Mouse (Mus musculus): ENCODE measurements at regions not wholly inside any gene's neighbourhood (a gene's known extent, or its start where the extent isn't known, plus 50 kb on each side); places are given as distances from the start of the nearest gene placed in this dataset.
"Not testable (repeated sequence)": the region's sequence is repeated elsewhere in the genome, so short reads cannot be mapped to it uniquely, and the experiment has no call there.

- no peak for DNase-seq (ENCODE audit: extremely low spot score)
Observed at GRCm38 (mm10) chr13:99128979-99129378, 55.6 kb upstream of the Zfp366 start.

GRCm38 (mm10) chr13:99128284-99128691, 56.3 kb upstream of the Zfp366 start:
- DNase-seq (ENCODE audit: extremely low spot score) = no peak

GRCm38 (mm10) chr13:99127716-99128115, 56.9 kb upstream of the Zfp366 start:
- DNase-seq (ENCODE audit: extremely low spot score) = no peak

- not testable (repeated sequence) for DNase-seq (ENCODE audit: extremely low spot score)
Observed at GRCm38 (mm10) chr13:99126971-99127370, 57.7 kb upstream of the Zfp366 start.

- DNase-seq (ENCODE audit: extremely low spot score) = no peak
Observed at GRCm38 (mm10) chr13:99126538-99126937, 58.1 kb upstream of the Zfp366 start.

- no peak for DNase-seq (ENCODE audit: extremely low spot score)
Observed at GRCm38 (mm10) chr13:99125946-99126345, 58.7 kb upstream of the Zfp366 start.

- no peak for DNase-seq (ENCODE audit: extremely low spot score)
Observed at GRCm38 (mm10) chr13:99124894-99125570, 59.6 kb upstream of the Zfp366 start.

GRCm38 (mm10) chr13:99124141-99124540, 60.5 kb upstream of the Zfp366 start:
- no peak for DNase-seq (ENCODE audit: extremely low spot score)

GRCm38 (mm10) chr13:99123476-99124140, 61.0 kb upstream of the Zfp366 start:
- no peak for DNase-seq (ENCODE audit: extremely low spot score)

- DNase-seq (ENCODE audit: extremely low spot score) = not testable (repeated sequence)
Observed at GRCm38 (mm10) chr13:99122539-99122938, 62.1 kb upstream of the Zfp366 start.

- DNase-seq (ENCODE audit: extremely low spot score) = no peak
Observed at GRCm38 (mm10) chr13:99121096-99121495, 63.5 kb upstream of the Zfp366 start.

- no peak for DNase-seq (ENCODE audit: extremely low spot score)
Observed at GRCm38 (mm10) chr13:99119941-99120340, 64.7 kb upstream of the Zfp366 start.

- no peak for DNase-seq (ENCODE audit: extremely low spot score)
Observed at GRCm38 (mm10) chr13:99118901-99119300, 65.7 kb upstream of the Zfp366 start.

GRCm38 (mm10) chr13:99115541-99115940, 69.1 kb upstream of the Zfp366 start:
- DNase-seq (ENCODE audit: extremely low spot score) = no peak

- no peak for DNase-seq (ENCODE audit: extremely low spot score)
Observed at GRCm38 (mm10) chr13:99114565-99114964, 70.1 kb upstream of the Zfp366 start.

GRCm38 (mm10) chr13:99111736-99112386, 72.8 kb upstream of the Zfp366 start:
- no peak for DNase-seq (ENCODE audit: extremely low spot score)

GRCm38 (mm10) chr13:99107983-99108382, 76.6 kb upstream of the Zfp366 start:
- DNase-seq (ENCODE audit: extremely low spot score) = no peak

GRCm38 (mm10) chr13:99102089-99102681, 82.4 kb upstream of the Zfp366 start:
- DNase-seq (ENCODE audit: extremely low spot score) = no peak

GRCm38 (mm10) chr13:99100430-99101409, 83.9 kb upstream of the Zfp366 start:
- peak; percentile 32 for DNase-seq (ENCODE audit: extremely low spot score)

- no peak for DNase-seq (ENCODE audit: extremely low spot score)
Observed at GRCm38 (mm10) chr13:99099794-99100429, 84.7 kb upstream of the Zfp366 start.

GRCm38 (mm10) chr13:99099226-99099625, 85.4 kb upstream of the Zfp366 start:
- no peak for DNase-seq (ENCODE audit: extremely low spot score)
